Mouse (Mus musculus) frontal cortex, postnatal 10 days (tissue): Measurements from ENCODE around the gene Dppa3.
A peak's percentile ranks its signal among the peaks of the same experiment; 100 is the strongest.

Source experiments
- DNase-seq, 2 experiments: peaks; one replicate each; pipeline ENCODE4 v3.0.0; 2022; ENCODE audit warnings: low spot score in 2 of 2, mixed read lengths in 1 of 2

Dppa3 gene

DNA sequence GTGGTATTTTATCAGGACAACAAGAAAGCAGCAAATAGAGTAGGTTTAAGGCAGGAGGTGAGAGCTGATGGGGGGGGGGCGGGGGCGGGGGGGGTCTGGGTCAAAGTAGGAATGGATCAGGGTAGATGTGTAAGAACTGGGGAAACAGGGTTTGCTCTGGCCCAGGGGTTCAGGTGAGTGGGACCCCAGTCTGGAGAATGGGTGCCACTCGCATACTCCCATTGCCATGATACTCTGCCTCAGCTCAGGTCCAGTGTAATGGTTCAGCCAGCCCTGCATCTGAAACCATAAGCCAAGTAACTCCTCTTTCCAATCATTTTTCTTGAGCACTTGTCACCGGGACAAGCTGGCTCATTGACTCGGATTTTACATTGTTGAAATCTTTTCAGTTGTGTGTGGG, 42.6 kb downstream of the Dppa3 start:
- no peak for DNase-seq

DNA sequence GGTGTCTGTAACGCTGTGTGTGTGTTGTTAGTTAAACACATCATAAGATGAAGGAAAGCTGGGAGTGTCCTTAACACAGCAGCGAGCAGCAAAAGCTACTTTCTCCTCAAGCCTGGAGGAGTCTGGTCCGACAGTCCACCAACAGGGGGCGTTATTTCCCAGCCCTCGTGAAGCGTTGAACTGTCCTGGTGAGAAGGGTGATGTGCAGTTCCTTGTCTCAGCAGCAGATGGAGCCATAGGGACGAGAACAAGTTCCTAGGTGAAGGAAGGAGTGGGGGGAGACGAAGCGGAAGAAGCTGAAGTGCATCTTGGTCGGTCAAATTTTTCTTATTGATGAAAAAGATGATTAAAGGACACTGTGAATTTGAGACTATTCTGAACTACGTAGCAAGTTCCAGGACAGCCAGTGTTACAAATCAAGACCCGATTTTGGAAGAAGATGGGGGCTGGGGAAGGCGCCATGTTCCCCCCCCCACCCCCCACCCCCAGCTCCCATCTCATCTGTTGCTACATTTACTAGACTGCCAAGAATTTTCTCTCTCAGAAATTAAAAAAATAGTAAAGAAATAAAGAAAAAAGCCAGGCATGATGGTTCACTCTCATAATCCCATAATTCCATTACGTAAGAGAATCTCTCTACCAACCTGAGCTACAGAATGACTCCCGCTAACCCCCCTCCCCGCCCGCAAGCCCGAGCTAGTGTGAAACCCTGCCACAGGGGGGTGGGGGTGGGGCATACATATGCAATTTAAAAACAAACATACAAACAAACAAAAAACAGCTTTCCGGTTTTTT, 43.4 kb downstream of the Dppa3 start:
- peak; percentile 91 to 95 for DNase-seq

DNA sequence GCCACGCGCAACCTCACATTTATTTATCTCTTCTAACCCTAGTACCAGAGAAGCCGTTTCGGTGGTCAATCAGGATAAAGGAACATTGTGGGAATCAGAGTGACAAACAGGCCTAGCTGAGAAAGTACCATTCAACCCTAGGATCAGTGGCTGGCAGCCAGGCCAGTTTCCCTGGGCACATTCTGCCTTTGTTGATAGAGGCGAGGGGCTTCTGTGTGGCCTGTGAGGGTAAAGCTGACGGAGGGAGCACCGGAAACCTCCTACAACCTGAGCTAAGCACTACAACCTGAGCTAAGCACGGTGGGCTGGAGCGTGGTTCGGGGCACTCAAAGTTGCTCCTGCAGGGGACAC, 44.0 kb downstream of the Dppa3 start:
- no peak for DNase-seq

DNA sequence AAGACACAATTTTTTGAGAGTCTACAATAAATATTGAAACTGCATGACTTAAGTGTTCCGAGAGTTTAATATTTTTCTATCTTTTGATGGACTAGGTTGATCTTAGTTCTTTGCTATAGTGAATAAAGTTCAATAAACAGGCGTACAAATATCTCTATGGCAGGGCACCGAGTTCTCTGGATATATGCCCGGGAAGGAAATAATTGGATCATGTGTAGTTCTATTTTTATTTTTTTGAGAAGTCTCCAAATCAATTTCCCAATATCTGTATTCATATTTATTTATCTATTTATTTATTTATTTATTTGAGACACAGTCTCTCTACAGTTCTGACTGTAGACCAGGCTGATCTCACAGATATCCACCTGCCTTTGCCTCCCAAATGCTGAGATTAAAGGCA, 44.6 kb downstream of the Dppa3 start:
- no peak for DNase-seq

DNA sequence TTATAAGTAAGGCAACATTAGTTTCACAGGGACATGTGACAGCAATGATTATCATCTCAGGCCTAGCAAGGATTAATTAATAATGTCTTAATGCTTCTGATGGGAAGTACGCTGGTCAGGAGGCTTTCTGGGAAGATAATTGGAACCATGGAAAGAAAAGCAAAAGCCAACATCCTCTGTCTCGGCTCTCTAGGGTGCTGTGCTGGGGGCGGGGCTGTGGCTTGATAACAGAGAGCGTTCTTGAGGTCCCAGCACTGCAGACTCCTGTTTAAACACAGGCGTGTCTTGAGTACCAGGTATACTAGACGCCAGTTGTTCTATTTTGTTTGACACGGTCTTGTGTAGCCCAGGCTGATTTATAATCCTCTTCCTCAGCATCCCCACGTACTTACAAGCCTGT, 46.5 kb downstream of the Dppa3 start:
- DNase-seq, result no peak
